Mouse (Mus musculus) limb, embryonic 13.5 days (tissue): Measurements from ENCODE around the gene Fam185a. TPM values are rescaled to one million over a fixed set of nuclear protein-coding genes. Genes with fewer than 3 reads are reported as not detected.

Experiments used
- ATAC-seq: fragments of 200-750 bp; cut with Nextera tagmentation; 2 replicates; pipeline ENCODE4 v1.8.0; 2017; ENCODE audit warnings: low read depth, moderate number of reproducible peaks, moderate TSS enrichment; ENCODE audit not compliant: low FRiP score
- H3K27ac ChIP-seq: fragments of 300-500 bp; sonication (generic); 2 replicates; pipeline ENCODE4 v1.5.1; 2015; ENCODE audit warnings: inconsistent platforms, mild to moderate bottlenecking, moderate library complexity
- H3K27me3 ChIP-seq: fragments of 300-500 bp; sonication (generic); 2 replicates; pipeline ENCODE4 v1.6.1; 2015; ENCODE audit warnings: mild to moderate bottlenecking, inconsistent platforms
- H3K36me3 ChIP-seq: fragments of 300-500 bp; sonication (generic); 2 replicates; pipeline ENCODE4 v1.6.1; 2015; ENCODE audit warnings: inconsistent platforms, mild to moderate bottlenecking, moderate library complexity
- H3K4me1 ChIP-seq: fragments of 300-500 bp; sonication (generic); 2 replicates; pipeline ENCODE4 v1.6.1; 2015; ENCODE audit warnings: inconsistent platforms
- H3K4me2 ChIP-seq: fragments of 300-500 bp; sonication (generic); replicated peaks from 2 replicates; pipeline ENCODE4 v1.6.1; 2015; ENCODE audit warnings: inconsistent platforms, mild to moderate bottlenecking, moderate library complexity
- H3K4me3 ChIP-seq: fragments of 300-500 bp; sonication (generic); 2 replicates; pipeline ENCODE4 v1.5.1; 2015; ENCODE audit warnings: moderate library complexity, mild to moderate bottlenecking, inconsistent platforms
- H3K9ac ChIP-seq: fragments of 300-500 bp; sonication (generic); 2 replicates; pipeline ENCODE4 v1.6.1; 2015; ENCODE audit warnings: mild to moderate bottlenecking, inconsistent platforms
- H3K9me3 ChIP-seq: fragments of 300-500 bp; sonication (generic); 2 replicates; pipeline ENCODE4 v1.6.1; 2016; ENCODE audit warnings: inconsistent platforms
- WGBS: fragments of 180-500 bp; shearing (Covaris S2); methylation state at CpG from one replicate; pipeline ENCODE4 v1.1.7; 2015; 5-methylcytosine and 5-hydroxymethylcytosine counted together
- polyA plus RNA-seq: library from polyadenylated mRNA; unstranded; fragments of >200 nt; fragmentation: Nextera tagmentation; extraction: Ambion mirVana; gene quantifications from 2 replicates; pipeline ENCODE4 v1.2.1, GENCODE M21; 2015

The Fam185a gene
- 5.0 and 5.1 TPM in 2 replicates for polyA plus RNA-seq

- Histone ChIP-seq H3K36me3 (no peaks in the 10 kb centered on the region), H3K4me2 (peak within 1 kb of the TSS; percentile 99), H3K27me3 (peaks cover 2% of the 10 kb centered on the region; the same call in 1 of the 2 replicates), H3K9ac (peak within 1 kb of the TSS; percentile 81), H3K4me1 (peaks cover 17% of the 10 kb centered on the region), H3K4me3 (peak within 1 kb of the TSS; percentile 88), H3K9me3 (no peaks in the 10 kb centered on the region), H3K27ac (peak within 1 kb of the TSS; percentile 22; the same call in 1 of the 2 replicates)
- ATAC-seq = peak; percentile 100
- WGBS = under 1% methylated on average over 68 of the region's 68 CpGs
Measured at GRCm38 (mm10) chr5:21424614-21425602, at the start of gene Fam185a, which contains the start of gene Ccdc146. TSS of gene Fam185a (plus strand) at chr5:21424958. TSS of gene Ccdc146 (minus strand) at chr5:21424677.

- H3K4me2 ChIP-seq = no peak overlapping the region
- H3K4me1 ChIP-seq = peaks cover 9% of the 10 kb centered on the region
- WGBS = 70% methylated on average over 4 of the region's 4 CpGs
- ATAC-seq = no peak
- H3K36me3 ChIP-seq = no peaks in the 10 kb centered on the region
- no peak overlapping the region for H3K4me3 ChIP-seq
- no peaks in the 10 kb centered on the region for H3K9me3 ChIP-seq
- H3K27me3 ChIP-seq = peaks cover 33% of the 10 kb centered on the region
- H3K27ac ChIP-seq = no peak overlapping the region
- H3K9ac ChIP-seq = no peak overlapping the region
Measured at GRCm38 (mm10) chr5:21376935-21377334, 47.8 kb upstream of the Fam185a start.

GRCm38 (mm10) chr5:21378397-21378796 lies 46.4 kb upstream of the Fam185a start:
- Histone ChIP-seq H3K27ac (no peak overlapping the region), H3K4me1 (peaks cover 1% of the 10 kb centered on the region; the same call in 1 of the 2 replicates), H3K36me3 (no peaks in the 10 kb centered on the region), H3K4me3 (no peak overlapping the region), H3K27me3 (peaks cover 18% of the 10 kb centered on the region), H3K4me2 (no peak overlapping the region), H3K9me3 (no peaks in the 10 kb centered on the region), H3K9ac (no peak overlapping the region)
- no peak for ATAC-seq
- 73% methylated on average over 2 of the region's 2 CpGs for WGBS

GRCm38 (mm10) chr5:21381986-21382385 lies 42.8 kb upstream of the Fam185a start:
- peaks cover 6% of the 10 kb centered on the region; the same call in 1 of the 2 replicates for H3K4me1 ChIP-seq
- no peaks in the 10 kb centered on the region for H3K36me3 ChIP-seq
- ATAC-seq = no peak
- no peak overlapping the region for H3K9ac ChIP-seq
- peaks cover 12% of the 10 kb centered on the region; the same call in 1 of the 2 replicates for H3K27me3 ChIP-seq
- 25% methylated on average over 6 of the region's 6 CpGs for whole genome bisulfite sequencing
- no peak overlapping the region for H3K4me3 ChIP-seq
- no peak overlapping the region for H3K27ac ChIP-seq
- H3K9me3 ChIP-seq = no peaks in the 10 kb centered on the region
- no peak overlapping the region for H3K4me2 ChIP-seq

GRCm38 (mm10) chr5:21382678-21383077 lies 42.1 kb upstream of the Fam185a start:
- H3K9me3 ChIP-seq = no peaks in the 10 kb centered on the region
- no peaks in the 10 kb centered on the region for H3K36me3 ChIP-seq
- 58% methylated on average over 6 of the region's 6 CpGs for WGBS
- no peak for ATAC-seq
- no peak overlapping the region for H3K4me3 ChIP-seq
- H3K27ac ChIP-seq = no peak overlapping the region
- peaks cover 12% of the 10 kb centered on the region; the same call in 1 of the 2 replicates for H3K27me3 ChIP-seq
- peaks cover 6% of the 10 kb centered on the region; the same call in 1 of the 2 replicates for H3K4me1 ChIP-seq
- no peak overlapping the region for H3K9ac ChIP-seq
- H3K4me2 ChIP-seq = no peak overlapping the region

- Histone ChIP-seq H3K9me3 (no peaks in the 10 kb centered on the region), H3K36me3 (no peaks in the 10 kb centered on the region), H3K27ac (no peak overlapping the region), H3K4me2 (0 out of 2 replicates have a peak overlapping the region, but pooled peaks have one; percentile 16), H3K9ac (no peak overlapping the region), H3K4me3 (no peak overlapping the region), H3K4me1 (peaks cover 6% of the 10 kb centered on the region; the same call in 1 of the 2 replicates), H3K27me3 (peaks cover 12% of the 10 kb centered on the region; the same call in 1 of the 2 replicates)
- no peak for ATAC-seq
- 28% methylated on average over 14 of the region's 14 CpGs for WGBS
Measured at GRCm38 (mm10) chr5:21383392-21384251, 41.1 kb upstream of the Fam185a start.

- no peaks in the 10 kb centered on the region for H3K9me3 ChIP-seq
- H3K4me2 ChIP-seq = no peak overlapping the region
- 79% methylated on average over 13 of the region's 13 CpGs for WGBS
- no peaks in the 10 kb centered on the region for H3K36me3 ChIP-seq
- H3K27ac ChIP-seq = no peak overlapping the region
- no peak overlapping the region for H3K9ac ChIP-seq
- no peak overlapping the region for H3K4me3 ChIP-seq
- ATAC-seq = no peak
- H3K27me3 ChIP-seq = peaks cover 7% of the 10 kb centered on the region; the same call in 1 of the 2 replicates
- H3K4me1 ChIP-seq = peaks cover 6% of the 10 kb centered on the region; the same call in 1 of the 2 replicates
Measured at GRCm38 (mm10) chr5:21384252-21384960, 40.4 kb upstream of the Fam185a start.

- H3K4me1 ChIP-seq = peaks cover 6% of the 10 kb centered on the region; the same call in 1 of the 2 replicates
- H3K4me3 ChIP-seq = no peak overlapping the region
- no peak overlapping the region for H3K9ac ChIP-seq
- 92% methylated on average over 9 of the region's 9 CpGs for WGBS
- H3K27ac ChIP-seq = no peak overlapping the region
- 0 out of 2 replicates have a peak, but pooled peaks cover 4% of the 10 kb centered on the region for H3K27me3 ChIP-seq
- ATAC-seq = no peak
- no peaks in the 10 kb centered on the region for H3K9me3 ChIP-seq
- H3K36me3 ChIP-seq = no peaks in the 10 kb centered on the region
- H3K4me2 ChIP-seq = no peak overlapping the region
Measured at GRCm38 (mm10) chr5:21384976-21385375, 39.8 kb upstream of the Fam185a start.

GRCm38 (mm10) chr5:21386432-21386831 lies 38.3 kb upstream of the Fam185a start:
- H3K36me3 ChIP-seq = no peaks in the 10 kb centered on the region
- no peak overlapping the region for H3K4me3 ChIP-seq
- no peak overlapping the region for H3K27ac ChIP-seq
- H3K4me1 ChIP-seq = peaks cover 6% of the 10 kb centered on the region; the same call in 1 of the 2 replicates
- WGBS = 87% methylated on average over 4 of the region's 4 CpGs
- no peaks in the 10 kb centered on the region for H3K27me3 ChIP-seq
- H3K4me2 ChIP-seq = no peak overlapping the region
- no peak for ATAC-seq
- no peaks in the 10 kb centered on the region for H3K9me3 ChIP-seq
- H3K9ac ChIP-seq = no peak overlapping the region

GRCm38 (mm10) chr5:21387340-21387739 lies 37.4 kb upstream of the Fam185a start:
- Histone ChIP-seq H3K4me3 (no peak overlapping the region), H3K9ac (no peak overlapping the region)

GRCm38 (mm10) chr5:21388855-21389254 lies 35.9 kb upstream of the Fam185a start:
- WGBS = 71% methylated on average over 4 of the region's 4 CpGs
- H3K4me1 ChIP-seq = peaks cover under 1% of the 10 kb centered on the region; the same call in 1 of the 2 replicates
- no peak for ATAC-seq
- no peak overlapping the region for H3K9ac ChIP-seq
- no peak overlapping the region for H3K4me3 ChIP-seq
- H3K9me3 ChIP-seq = no peaks in the 10 kb centered on the region
- no peak overlapping the region for H3K4me2 ChIP-seq
- no peaks in the 10 kb centered on the region for H3K27me3 ChIP-seq
- no peak overlapping the region for H3K27ac ChIP-seq
- no peaks in the 10 kb centered on the region for H3K36me3 ChIP-seq

More at GRCm38 (mm10) chr5:21387340-21387739, 37.4 kb upstream of the Fam185a start:
- Histone ChIP-seq H3K4me1 (peaks cover 6% of the 10 kb centered on the region; the same call in 1 of the 2 replicates), H3K9me3 (no peaks in the 10 kb centered on the region), H3K27ac (no peak overlapping the region), H3K4me2 (no peak overlapping the region), H3K36me3 (no peaks in the 10 kb centered on the region), H3K27me3 (no peaks in the 10 kb centered on the region)
- no peak for ATAC-seq
